Mouse (Mus musculus) midbrain, embryonic 14.5 days (tissue): ENCODE measurements at regions not wholly inside any gene's neighbourhood (a gene's known extent, or its start where the extent isn't known, plus 50 kb on each side); places are given as distances from the start of the nearest gene placed in this dataset.

Experiments
- ATAC-seq: fragments of 200-750 bp; cut with Nextera tagmentation; 2 replicates; pipeline ENCODE4 v1.8.0; 2017; ENCODE audit warnings: moderate number of reproducible peaks, moderate library complexity; ENCODE audit not compliant: low FRiP score, low TSS enrichment
- DNase-seq: peaks from one replicate; pipeline ENCODE4 v3.0.0-alpha.2; 2015
- H3K27ac ChIP-seq: fragments of 300-500 bp; sonication (generic); replicated peaks from 2 replicates; pipeline ENCODE4 v1.5.1; 2014; ENCODE audit warnings: mild to moderate bottlenecking, low read depth, low read length, moderate library complexity
- H3K27me3 ChIP-seq: fragments of 300-500 bp; sonication (generic); 2 replicates; pipeline ENCODE4 v1.6.1; 2014; ENCODE audit warnings: low read length, control low read depth, mixed read lengths; ENCODE audit not compliant: control insufficient read depth, insufficient read depth
- H3K36me3 ChIP-seq: fragments of 300-500 bp; sonication (generic); 2 replicates; pipeline ENCODE4 v1.6.1; 2014; ENCODE audit warnings: low read length, control low read depth; ENCODE audit not compliant: control insufficient read depth, insufficient read depth
- H3K4me1 ChIP-seq: fragments of 300-500 bp; sonication (generic); 2 replicates; pipeline ENCODE4 v1.6.1; 2014; ENCODE audit warnings: mild to moderate bottlenecking, antibody characterized with exemption, low read length, control low read depth; ENCODE audit not compliant: control insufficient read depth, insufficient read depth
- H3K4me2 ChIP-seq: fragments of 300-500 bp; sonication (generic); 2 replicates; pipeline ENCODE4 v1.6.1; 2014; ENCODE audit warnings: mild to moderate bottlenecking, low read length, moderate library complexity
- H3K4me3 ChIP-seq: fragments of 300-500 bp; sonication (generic); replicated peaks from 2 replicates; pipeline ENCODE4 v1.5.1; 2014; ENCODE audit warnings: low read depth, low read length
- H3K9ac ChIP-seq: fragments of 300-500 bp; sonication (generic); replicated peaks from 2 replicates; pipeline ENCODE4 v1.6.1; 2014; ENCODE audit warnings: mild to moderate bottlenecking, low read length, moderate library complexity
- H3K9me3 ChIP-seq: fragments of 300-500 bp; sonication (generic); 2 replicates; pipeline ENCODE4 v1.6.1; 2016; ENCODE audit warnings: low read length, control low read depth, mixed read lengths; ENCODE audit not compliant: control insufficient read depth
- WGBS: fragments of 180-500 bp; shearing (Covaris S2); extraction: QIAGEN DNeasy Blood & Tissue Kit; methylation state at CpG from one replicate; pipeline ENCODE4 v1.1.7; 2014; 5-methylcytosine and 5-hydroxymethylcytosine counted together

- no peaks in the 10 kb centered on the region for H3K27me3 ChIP-seq
- no peak overlapping the region for H3K27ac ChIP-seq
- DNase-seq (no peak), ATAC-seq (no peak)
- 74% methylated on average over 14 of the region's 14 CpGs for WGBS
- H3K4me3 ChIP-seq: no peak overlapping the region
- H3K9ac ChIP-seq: no peak overlapping the region
- H3K36me3 ChIP-seq: no peaks in the 10 kb centered on the region
- H3K9me3 ChIP-seq: no peaks in the 10 kb centered on the region
- H3K4me1 ChIP-seq: no peaks in the 10 kb centered on the region
- H3K4me2 ChIP-seq: no peak overlapping the region
Observed at GRCm38 (mm10) chr15:11693772-11694270, 213.3 kb downstream of the Npr3 start.

GRCm38 (mm10) chr15:11664839-11665379, 242.2 kb downstream of the Npr3 start:
- 82% methylated on average over 5 of the region's 5 CpGs for WGBS
- Histone ChIP-seq H3K27ac (no peak overlapping the region), H3K9me3 (no peaks in the 10 kb centered on the region), H3K27me3 (no peaks in the 10 kb centered on the region), H3K9ac (no peak overlapping the region), H3K4me3 (no peak overlapping the region), H3K36me3 (no peaks in the 10 kb centered on the region), H3K4me1 (no peaks in the 10 kb centered on the region), H3K4me2 (no peak overlapping the region)
- ATAC-seq (no peak), DNase-seq (no peak)

GRCm38 (mm10) chr15:11655168-11655567, 251.9 kb downstream of the Npr3 start:
- no peaks in the 10 kb centered on the region for H3K27me3 ChIP-seq
- H3K4me1 ChIP-seq: no peaks in the 10 kb centered on the region
- no peak overlapping the region for H3K9ac ChIP-seq
- no peak overlapping the region for H3K4me3 ChIP-seq
- no peak overlapping the region for H3K27ac ChIP-seq
- DNase-seq (no peak), ATAC-seq (no peak)
- H3K9me3 ChIP-seq: no peaks in the 10 kb centered on the region
- H3K36me3 ChIP-seq: no peaks in the 10 kb centered on the region
- WGBS: 87% methylated on average over 3 of the region's 3 CpGs
- no peak overlapping the region for H3K4me2 ChIP-seq

- 92% methylated on average over 6 of the region's 6 CpGs for WGBS
- H3K27me3 ChIP-seq: no peaks in the 10 kb centered on the region
- no peaks in the 10 kb centered on the region for H3K36me3 ChIP-seq
- no peak overlapping the region for H3K27ac ChIP-seq
- no peak for DNase-seq
- no peaks in the 10 kb centered on the region for H3K9me3 ChIP-seq
- no peak overlapping the region for H3K9ac ChIP-seq
- no peaks in the 10 kb centered on the region for H3K4me1 ChIP-seq
- ATAC-seq: no peak
- H3K4me2 ChIP-seq: no peak overlapping the region
- H3K4me3 ChIP-seq: no peak overlapping the region
Observed at GRCm38 (mm10) chr15:11646241-11646640, 246.8 kb upstream of the Tars start.

GRCm38 (mm10) chr15:11644779-11645178, 245.3 kb upstream of the Tars start:
- Histone ChIP-seq H3K9ac (no peak overlapping the region), H3K4me1 (no peaks in the 10 kb centered on the region), H3K27ac (no peak overlapping the region), H3K36me3 (no peaks in the 10 kb centered on the region), H3K4me2 (no peak overlapping the region), H3K27me3 (no peaks in the 10 kb centered on the region), H3K4me3 (no peak overlapping the region), H3K9me3 (no peaks in the 10 kb centered on the region)
- 91% methylated on average over 7 of the region's 7 CpGs for WGBS
- ATAC-seq: no peak
- no peak for DNase-seq

GRCm38 (mm10) chr15:11630654-11631053, 231.2 kb upstream of the Tars start:
- 84% methylated on average over 2 of the region's 2 CpGs for WGBS
- ATAC-seq (no peak), DNase-seq (no peak)
- no peak overlapping the region for H3K9ac ChIP-seq
- H3K27me3 ChIP-seq: no peaks in the 10 kb centered on the region
- H3K4me3 ChIP-seq: no peak overlapping the region
- H3K27ac ChIP-seq: no peak overlapping the region
- H3K4me1 ChIP-seq: no peaks in the 10 kb centered on the region
- no peak overlapping the region for H3K4me2 ChIP-seq
- H3K36me3 ChIP-seq: no peaks in the 10 kb centered on the region
- H3K9me3 ChIP-seq: no peaks in the 10 kb centered on the region

GRCm38 (mm10) chr15:11626433-11626832, 227.0 kb upstream of the Tars start:
- H3K9me3 ChIP-seq: no peaks in the 10 kb centered on the region
- ATAC-seq (no peak), DNase-seq (no peak)
- 81% methylated on average over 9 of the region's 9 CpGs for WGBS
- H3K4me2 ChIP-seq: no peak overlapping the region
- no peaks in the 10 kb centered on the region for H3K27me3 ChIP-seq
- no peak overlapping the region for H3K4me3 ChIP-seq
- no peak overlapping the region for H3K9ac ChIP-seq
- H3K4me1 ChIP-seq: no peaks in the 10 kb centered on the region
- H3K27ac ChIP-seq: no peak overlapping the region
- H3K36me3 ChIP-seq: no peaks in the 10 kb centered on the region

GRCm38 (mm10) chr15:11612416-11612815, 213.0 kb upstream of the Tars start:
- H3K4me3 ChIP-seq: no peak overlapping the region
- H3K4me1 ChIP-seq: no peaks in the 10 kb centered on the region
- ATAC-seq (no peak), DNase-seq (no peak)
- H3K9ac ChIP-seq: no peak overlapping the region
- no peaks in the 10 kb centered on the region for H3K36me3 ChIP-seq
- no peak overlapping the region for H3K27ac ChIP-seq
- no peaks in the 10 kb centered on the region for H3K9me3 ChIP-seq
- 72% methylated on average over 3 of the region's 3 CpGs for WGBS
- no peak overlapping the region for H3K4me2 ChIP-seq
- no peaks in the 10 kb centered on the region for H3K27me3 ChIP-seq

- H3K36me3 ChIP-seq: no peaks in the 10 kb centered on the region
- WGBS: 44% methylated on average over 3 of the region's 3 CpGs
- H3K4me1 ChIP-seq: no peaks in the 10 kb centered on the region
- no peak overlapping the region for H3K4me3 ChIP-seq
- H3K4me2 ChIP-seq: no peak overlapping the region
- ATAC-seq (no peak), DNase-seq (no peak)
- H3K27ac ChIP-seq: no peak overlapping the region
- H3K9ac ChIP-seq: no peak overlapping the region
- H3K9me3 ChIP-seq: no peaks in the 10 kb centered on the region
- no peaks in the 10 kb centered on the region for H3K27me3 ChIP-seq
Observed at GRCm38 (mm10) chr15:11610043-11610670, 210.7 kb upstream of the Tars start.
